Mouse (Mus musculus) heart, postnatal 0 days (tissue): ENCODE data around the gene Uaca.

Experiments used
- CTCF ChIP-seq: IDR thresholded peaks from 2 replicates; pipeline ENCODE4 v1.5.1; 2016; ENCODE audit warnings: antibody characterized with exemption, control low read depth, low read depth
- EP300 ChIP-seq: IDR thresholded peaks from 2 replicates; pipeline ENCODE4 v1.6.1; 2016; ENCODE audit warnings: antibody characterized with exemption, low read depth

DNA sequence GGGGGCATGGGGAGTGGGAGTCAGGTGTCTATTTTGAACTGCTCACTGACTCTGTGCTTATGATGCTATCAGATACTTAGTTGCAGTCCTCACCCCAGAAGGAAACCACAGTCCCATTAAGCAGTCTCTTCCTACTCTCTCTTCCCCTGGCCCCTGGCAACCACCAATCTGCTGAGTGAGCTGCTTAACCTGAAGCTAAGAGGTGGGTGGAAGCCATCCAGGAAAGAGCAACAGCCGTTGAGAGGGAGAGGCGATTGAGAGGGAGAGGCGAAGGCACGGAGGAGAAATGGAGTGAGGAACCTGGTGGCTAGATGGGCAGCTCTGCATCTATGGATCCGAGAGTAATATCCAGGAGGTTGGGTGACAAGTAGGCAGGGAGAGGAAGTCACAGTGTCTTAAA, 13.7 kb downstream of the Uaca start:
- TF ChIP-seq CTCF (no peak), EP300 (no peak)
